Mouse (Mus musculus) intestine, postnatal 0 days (tissue): Measurements from ENCODE around the gene Cuedc1. TPM values are rescaled to one million over a fixed set of nuclear protein-coding genes. Genes with fewer than 3 reads are reported as not detected.

ENCODE experiments used
- ATAC-seq: fragments of 200-750 bp; cut with Nextera tagmentation; 2 replicates; pipeline ENCODE4 v1.8.0; 2017; ENCODE audit warnings: mild to moderate bottlenecking, moderate TSS enrichment, moderate library complexity
- H3K27ac ChIP-seq: fragments of 300-500 bp; sonication (generic); 2 replicates; pipeline ENCODE4 v1.5.1; 2014; ENCODE audit warnings: mild to moderate bottlenecking, low read depth, low read length, moderate library complexity
- H3K27me3 ChIP-seq: fragments of 300-500 bp; sonication (generic); replicated peaks from 2 replicates; pipeline ENCODE4 v1.6.1; 2014; ENCODE audit warnings: low read length, mixed read lengths; ENCODE audit not compliant: control insufficient read depth, insufficient read depth
- H3K36me3 ChIP-seq: fragments of 300-500 bp; sonication (generic); 2 replicates; pipeline ENCODE4 v1.6.1; 2014; ENCODE audit warnings: mild to moderate bottlenecking, moderate library complexity; ENCODE audit not compliant: control insufficient read depth, insufficient read depth
- H3K4me1 ChIP-seq: fragments of 300-500 bp; sonication (generic); replicated peaks from 2 replicates; pipeline ENCODE4 v1.6.1; 2014; ENCODE audit warnings: antibody characterized with exemption, low read length, mixed read lengths; ENCODE audit not compliant: control insufficient read depth, insufficient read depth
- H3K4me2 ChIP-seq: fragments of 300-500 bp; sonication (generic); replicated peaks from 2 replicates; pipeline ENCODE4 v1.6.1; 2014; ENCODE audit warnings: low read depth, mild to moderate bottlenecking, moderate library complexity
- H3K4me3 ChIP-seq: fragments of 300-500 bp; sonication (generic); 2 replicates; pipeline ENCODE4 v1.5.1; 2014; ENCODE audit warnings: low read depth, low read length
- H3K9ac ChIP-seq: fragments of 300-500 bp; sonication (generic); 2 replicates; pipeline ENCODE4 v1.6.1; 2014; ENCODE audit warnings: mild to moderate bottlenecking, low read depth, low read length
- H3K9me3 ChIP-seq: fragments of 300-500 bp; sonication (generic); 2 replicates; pipeline ENCODE4 v1.6.1; 2016; ENCODE audit warnings: mixed run types; ENCODE audit not compliant: control insufficient read depth
- CTCF ChIP-seq: sonication (generic); IDR thresholded peaks from 2 replicates; pipeline ENCODE4 v1.5.1; 2016; ENCODE audit warnings: low read depth, mild to moderate bottlenecking, control low read depth, antibody characterized with exemption, moderate library complexity
- WGBS: fragments of 180-500 bp; shearing (Covaris S2); extraction: QIAGEN DNeasy Blood & Tissue Kit; methylation state at CpG from one replicate; pipeline ENCODE4 v1.1.7; 2014; 5-methylcytosine and 5-hydroxymethylcytosine counted together
- polyA plus RNA-seq: library from polyadenylated mRNA; unstranded; fragments of >200 nt; fragmentation: Nextera tagmentation; extraction: Ambion mirVana; gene quantifications from 2 replicates; pipeline ENCODE4 v1.2.1, GENCODE M21; 2015

The Cuedc1 gene
- polyA plus RNA-seq, 1 experiment from 2014 or later, result 7.1 TPM

DNA sequence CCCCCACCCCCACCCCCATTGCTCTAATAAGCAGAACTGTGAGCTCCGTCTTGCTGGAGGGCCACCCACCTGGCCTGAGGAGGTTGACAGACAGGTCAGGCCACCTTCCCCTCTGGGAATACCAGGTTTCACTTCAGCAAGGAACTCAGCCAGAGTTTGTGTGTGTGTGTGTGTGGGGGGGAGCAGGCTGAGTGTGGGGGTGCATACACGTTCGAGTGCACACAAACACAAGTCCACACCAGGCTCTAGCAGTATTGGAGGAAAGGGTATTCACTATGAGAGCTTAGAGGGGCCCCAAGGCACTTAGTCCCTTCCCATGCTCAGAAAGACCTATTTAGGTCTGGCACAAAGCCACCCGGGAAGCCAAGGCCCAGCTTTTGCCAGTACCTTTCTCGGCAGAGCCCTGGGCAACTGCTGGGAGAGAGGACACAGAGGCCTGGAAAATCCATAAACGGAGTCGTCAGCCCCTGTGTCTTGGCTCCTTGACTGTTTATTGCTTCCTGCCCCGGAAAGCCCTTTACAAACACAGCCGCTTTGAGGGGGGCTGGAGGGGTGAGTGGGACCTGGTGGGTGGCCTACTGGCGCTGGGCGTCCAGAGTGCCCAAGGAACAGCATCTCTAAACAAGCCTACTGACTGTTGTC lies 50.9 kb downstream of the Cuedc1 start:
- Histone ChIP-seq H3K9me3 (no peaks in the 10 kb centered on the region), H3K36me3 (no peaks in the 10 kb centered on the region), H3K9ac (peak overlapping the region; percentile 26; the same call in 1 of the 2 replicates), H3K4me3 (no peak overlapping the region), H3K27me3 (no peaks in the 10 kb centered on the region), H3K4me1 (peaks cover 14% of the 10 kb centered on the region; the same call in 1 of the 2 replicates), H3K27ac (peak overlapping the region; percentile 64), H3K4me2 (0 out of 2 replicates have a peak overlapping the region, but pooled peaks have one; percentile 9)
- ATAC-seq, result no peak
- WGBS, result 20% methylated on average over 11 of the region's 11 CpGs
- TF ChIP-seq CTCF, result no peak

DNA sequence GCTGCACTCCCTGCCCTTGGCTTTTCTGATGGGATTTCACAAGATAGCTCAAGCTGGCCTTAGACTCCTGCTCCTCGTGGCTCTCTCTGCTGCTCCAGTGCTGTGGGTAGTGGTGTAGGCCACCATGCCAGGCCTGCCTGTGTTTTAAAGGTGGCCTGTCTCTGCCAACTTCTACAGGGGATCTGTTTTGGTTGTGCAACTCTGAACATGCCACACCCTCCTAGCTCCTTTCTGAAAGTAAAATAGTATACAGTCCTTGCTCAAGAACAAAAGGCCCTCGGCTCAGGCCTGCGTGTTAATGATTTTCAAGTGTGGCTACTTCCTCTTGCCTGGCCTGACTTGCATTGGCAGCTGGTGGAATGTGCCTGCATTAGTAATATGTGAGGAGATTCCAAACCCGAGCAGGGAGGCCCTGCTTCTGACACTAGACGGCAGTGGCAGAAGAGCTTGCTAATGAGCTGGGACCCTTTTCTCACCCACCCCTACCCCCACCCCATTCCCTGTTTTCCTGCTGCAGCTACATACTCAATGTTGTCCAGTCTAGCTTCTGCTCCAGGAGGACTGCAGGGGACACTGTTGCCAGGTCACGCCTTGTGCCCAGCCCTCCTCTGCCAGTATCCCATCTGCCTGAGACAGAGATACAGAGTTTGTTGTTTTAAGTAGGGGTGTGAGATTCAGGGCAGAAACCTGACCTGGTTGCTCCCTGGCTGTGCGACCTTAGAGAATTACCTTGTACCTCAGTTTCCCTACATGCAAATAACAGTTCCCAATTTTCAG lies 53.7 kb downstream of the Cuedc1 start:
- TF ChIP-seq CTCF, result peak; percentile 28; the same call in 1 of the 2 replicates
- H3K27me3 ChIP-seq, result no peaks in the 10 kb centered on the region
- peak; percentile 77 for ATAC-seq
- WGBS, result 16% methylated on average over 7 of the region's 7 CpGs
- H3K36me3 ChIP-seq, result no peaks in the 10 kb centered on the region
- 0 out of 2 replicates have a peak overlapping the region, but pooled peaks have one; percentile 12 for H3K9ac ChIP-seq
- H3K4me3 ChIP-seq, result no peak overlapping the region
- H3K27ac ChIP-seq, result peak overlapping the region; percentile 73
- peaks cover 16% of the 10 kb centered on the region; the same call in 1 of the 2 replicates for H3K4me1 ChIP-seq
- H3K9me3 ChIP-seq, result no peaks in the 10 kb centered on the region
- H3K4me2 ChIP-seq, result 0 out of 2 replicates have a peak overlapping the region, but pooled peaks have one; percentile 10

DNA sequence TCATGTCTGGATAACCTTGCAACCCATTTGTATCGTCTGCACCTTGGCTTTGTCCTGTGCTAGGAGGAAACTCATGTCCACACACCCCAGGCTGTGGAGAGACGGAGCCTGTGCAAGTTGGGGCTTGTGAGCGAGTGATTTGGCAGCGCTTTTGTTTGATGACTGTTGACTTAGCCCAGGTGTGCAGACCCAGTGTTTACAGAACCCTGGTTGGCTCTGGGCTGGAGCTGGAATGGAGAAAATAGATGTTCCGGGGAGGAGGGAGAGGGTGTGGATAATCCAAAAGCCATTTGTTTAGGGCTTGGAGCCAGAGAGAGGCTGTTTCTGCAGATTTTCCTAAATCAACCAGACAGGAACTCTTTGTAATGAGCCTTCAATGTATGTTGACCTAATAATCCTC lies 56.0 kb downstream of the Cuedc1 start:
- no peak for TF ChIP-seq CTCF
- Histone ChIP-seq H3K4me1 (peaks cover 13% of the 10 kb centered on the region; the same call in 1 of the 2 replicates), H3K4me2 (no peak overlapping the region), H3K27me3 (no peaks in the 10 kb centered on the region), H3K36me3 (no peaks in the 10 kb centered on the region), H3K9me3 (no peaks in the 10 kb centered on the region), H3K4me3 (no peak overlapping the region), H3K9ac (no peak overlapping the region), H3K27ac (no peak overlapping the region)
- ATAC-seq, result no peak
- WGBS, result 25% methylated on average over 5 of the region's 5 CpGs

DNA sequence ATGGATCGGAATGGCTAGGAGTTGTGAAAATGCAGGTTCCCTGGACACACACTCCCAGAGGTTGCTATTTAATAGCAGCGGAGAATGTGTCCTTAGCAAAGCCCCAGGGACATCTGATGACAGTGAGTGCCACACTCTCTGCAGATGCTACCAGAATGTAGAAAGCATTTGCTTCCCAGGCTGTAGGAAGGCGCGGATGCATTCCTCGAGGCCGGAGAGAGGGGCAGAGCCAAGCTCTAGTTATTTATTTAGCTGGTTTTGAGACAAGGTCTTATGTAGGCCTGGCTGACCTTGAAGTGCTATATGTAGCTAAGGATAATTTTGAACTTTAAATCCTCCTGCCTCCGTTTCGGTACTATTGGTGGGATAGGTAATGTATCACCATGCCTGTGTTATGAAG lies 56.6 kb downstream of the Cuedc1 start:
- Histone ChIP-seq H3K27me3 (no peaks in the 10 kb centered on the region), H3K4me3 (no peak overlapping the region), H3K4me2 (no peak overlapping the region), H3K9ac (no peak overlapping the region), H3K9me3 (no peaks in the 10 kb centered on the region), H3K4me1 (peaks cover 12% of the 10 kb centered on the region; the same call in 1 of the 2 replicates), H3K36me3 (no peaks in the 10 kb centered on the region), H3K27ac (no peak overlapping the region)
- 55% methylated on average over 8 of the region's 8 CpGs for WGBS
- no peak for TF ChIP-seq CTCF
- ATAC-seq, result no peak

DNA sequence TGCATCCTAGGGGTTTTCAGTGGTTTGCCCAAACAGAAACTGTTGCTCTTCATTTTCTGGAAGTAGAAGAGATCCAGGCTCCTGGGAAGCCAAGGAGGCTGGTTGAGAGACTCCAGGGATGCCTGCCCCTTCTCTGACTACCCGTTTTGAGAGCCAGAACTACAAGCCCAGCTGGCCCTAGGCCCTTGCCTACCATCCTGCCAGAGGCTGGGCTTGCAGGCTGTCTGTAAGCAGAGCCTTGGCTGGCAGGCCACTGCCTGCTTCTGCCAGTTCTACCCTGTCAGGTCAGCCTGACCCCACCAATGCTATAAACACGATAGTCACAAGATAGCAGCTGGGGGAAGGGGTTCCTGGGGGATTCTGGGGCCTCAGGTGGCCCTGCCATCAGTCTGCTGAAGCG lies 57.6 kb downstream of the Cuedc1 start:
- H3K4me2 ChIP-seq, result no peak overlapping the region
- no peaks in the 10 kb centered on the region for H3K36me3 ChIP-seq
- peaks cover 12% of the 10 kb centered on the region; the same call in 1 of the 2 replicates for H3K4me1 ChIP-seq
- H3K27me3 ChIP-seq, result no peaks in the 10 kb centered on the region
- H3K4me3 ChIP-seq, result no peak overlapping the region
- no peaks in the 10 kb centered on the region for H3K9me3 ChIP-seq
- no peak for TF ChIP-seq CTCF
- WGBS, result 73% methylated on average over 3 of the region's 3 CpGs
- ATAC-seq, result no peak
- H3K27ac ChIP-seq, result peak overlapping the region; percentile 62; the same call in 1 of the 2 replicates
- H3K9ac ChIP-seq, result no peak overlapping the region

DNA sequence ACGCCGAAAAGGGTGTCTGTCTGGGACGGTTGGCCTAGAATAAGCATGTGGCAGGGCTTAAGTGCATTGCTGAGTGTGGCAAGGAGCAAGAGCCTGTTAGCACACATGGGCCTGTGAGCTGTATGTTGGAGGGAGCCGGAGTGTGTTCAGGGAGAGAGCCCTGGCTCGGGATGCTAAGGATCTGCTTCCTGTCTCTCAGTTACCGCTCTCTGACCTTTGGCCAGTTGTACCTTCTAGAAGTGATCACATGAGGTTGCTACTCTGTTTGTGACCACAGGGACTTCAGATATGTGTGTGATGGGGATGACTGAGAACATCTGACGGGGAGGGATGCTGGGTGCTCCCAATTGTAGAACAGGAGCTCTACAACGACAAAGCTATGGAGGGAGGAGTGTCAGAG lies 58.1 kb downstream of the Cuedc1 start:
- Histone ChIP-seq H3K27ac (peak overlapping the region; percentile 62), H3K9me3 (no peaks in the 10 kb centered on the region), H3K9ac (no peak overlapping the region), H3K4me1 (peaks cover 12% of the 10 kb centered on the region; the same call in 1 of the 2 replicates), H3K36me3 (no peaks in the 10 kb centered on the region), H3K4me3 (no peak overlapping the region), H3K27me3 (no peaks in the 10 kb centered on the region), H3K4me2 (no peak overlapping the region)
- ATAC-seq, result no peak
- no peak for TF ChIP-seq CTCF
- 45% methylated on average over 8 of the region's 8 CpGs for WGBS
